Mouse (Mus musculus) cerebellum, adult (tissue): ENCODE results near the gene Rhox4a2.
"Not testable (repeated sequence)": the region's sequence is repeated elsewhere in the genome, so short reads cannot be mapped to it uniquely, and the experiment has no call there.

Source experiments
- ATAC-seq: cut with Nextera tagmentation; 2 replicates; pipeline ENCODE4 v1.9.2; 2017; ENCODE audit warnings: mild to moderate bottlenecking, moderate library complexity, mixed read lengths; ENCODE audit not compliant: insufficient number of reproducible peaks, low FRiP score, low TSS enrichment

Gene Rhox4a2

DNA sequence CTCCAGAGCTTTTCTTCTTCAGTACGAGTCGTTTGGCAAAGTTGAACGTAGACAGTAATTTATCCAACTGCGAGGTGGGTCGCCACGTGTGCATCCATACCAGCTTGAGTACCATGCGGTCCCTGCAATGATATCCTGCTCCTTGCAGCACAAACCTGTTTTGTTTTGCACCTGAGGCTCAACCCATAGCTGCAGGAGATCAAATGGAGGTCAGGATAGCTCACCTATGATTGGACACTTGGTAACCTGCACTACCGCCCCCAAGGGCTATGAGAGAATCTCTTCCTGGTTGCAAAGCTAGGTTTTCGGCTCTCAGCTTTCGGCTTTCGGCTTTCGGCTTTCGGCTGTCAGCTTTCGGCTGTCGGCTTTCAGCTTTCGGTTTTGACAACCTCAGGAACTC, at the start of gene Rhox4a2:
TSS of gene Rhox4a2 (plus strand) at position 301 of the 400 bp plus-strand sequence.
- not testable (repeated sequence) for ATAC-seq

DNA sequence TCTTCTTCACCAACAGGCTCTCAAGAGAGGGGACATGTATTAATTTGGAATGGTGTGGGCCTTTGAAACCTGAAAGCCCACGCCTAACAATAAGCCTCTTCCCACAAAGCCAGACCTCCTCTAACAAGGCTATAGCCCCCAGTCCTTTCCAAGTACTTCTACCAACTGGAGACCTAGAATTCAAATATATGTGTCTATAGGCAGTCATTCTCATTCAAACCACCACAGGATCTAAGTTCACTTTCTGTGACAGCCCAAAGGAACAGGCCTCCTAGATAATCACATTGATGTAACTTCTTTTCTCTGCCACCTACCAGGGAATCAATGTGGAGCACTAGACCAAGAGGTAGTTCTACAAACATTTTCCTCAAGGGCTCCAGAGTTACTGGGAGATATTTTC, 10.9 kb upstream of the Rhox4a2 start, which contains the start of gene Rhox3a2:
TSS of gene Rhox3a2 (plus strand) at position 301 of the 400 bp plus-strand sequence.
- ATAC-seq: not testable (repeated sequence)

DNA sequence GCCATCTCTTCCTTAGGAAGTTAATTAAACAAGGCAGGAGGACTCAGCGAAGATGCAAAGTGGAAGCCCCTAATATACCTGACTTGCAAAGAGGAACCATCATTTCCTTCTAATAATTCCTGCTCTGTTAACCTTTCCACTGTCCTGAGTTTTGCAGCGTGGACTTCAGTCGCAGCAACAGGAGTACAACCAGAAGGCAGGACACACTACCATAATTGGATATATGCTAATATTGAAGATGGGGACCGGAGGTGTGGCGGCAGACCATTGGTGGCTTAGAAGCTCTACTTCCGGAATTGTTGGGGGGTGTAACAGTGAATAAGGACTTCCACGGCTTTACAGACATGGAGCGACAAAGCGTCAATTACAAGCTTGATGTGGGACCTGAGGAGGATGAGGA, 21.1 kb downstream of the Rhox4a2 start, which contains the start of gene Rhox2b:
TSS of gene Rhox2b (plus strand) at position 301 of the 400 bp plus-strand sequence.
- ATAC-seq: not testable (repeated sequence)

DNA sequence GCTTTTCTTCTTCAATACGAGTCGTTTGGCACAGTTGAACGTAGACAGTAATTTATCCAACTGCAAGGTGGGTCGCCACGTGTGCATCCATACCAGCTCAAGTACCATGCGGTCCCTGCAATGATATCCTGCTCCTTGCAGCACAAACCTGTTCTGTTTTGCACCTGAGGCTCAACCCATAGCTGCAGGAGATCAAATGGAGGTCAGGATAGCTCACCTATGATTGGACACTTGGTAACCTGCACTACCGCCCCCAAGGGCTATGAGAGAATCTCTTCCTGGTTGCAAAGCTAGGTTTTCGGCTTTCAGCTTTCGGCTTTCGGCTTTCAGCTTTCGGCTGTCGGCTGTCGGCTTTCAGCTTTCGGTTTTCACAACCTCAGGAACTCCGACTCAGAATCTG, 41.5 kb downstream of the Rhox4a2 start, which contains the start of gene Rhox4b:
TSS of gene Rhox4b (plus strand) at position 301 of the 400 bp plus-strand sequence.
- not testable (repeated sequence) for ATAC-seq
